Mouse (Mus musculus) regulatory T cell (primary cell): ENCODE data around the gene Pak4.

ENCODE experiments used
- in situ Hi-C: fragments of 300-600 bp; cut with MboI, MseI; formaldehyde crosslinking; loops from one replicate; pipeline ENCODE4 v1.15.1; 2025; ENCODE audit warnings: high pct_unique_total_duplicates

The Pak4 gene

GRCm38 (mm10) chr7:28591862-28592261, 6.1 kb downstream of the Pak4 start:
- in situ Hi-C loops: no loop called here

DNA sequence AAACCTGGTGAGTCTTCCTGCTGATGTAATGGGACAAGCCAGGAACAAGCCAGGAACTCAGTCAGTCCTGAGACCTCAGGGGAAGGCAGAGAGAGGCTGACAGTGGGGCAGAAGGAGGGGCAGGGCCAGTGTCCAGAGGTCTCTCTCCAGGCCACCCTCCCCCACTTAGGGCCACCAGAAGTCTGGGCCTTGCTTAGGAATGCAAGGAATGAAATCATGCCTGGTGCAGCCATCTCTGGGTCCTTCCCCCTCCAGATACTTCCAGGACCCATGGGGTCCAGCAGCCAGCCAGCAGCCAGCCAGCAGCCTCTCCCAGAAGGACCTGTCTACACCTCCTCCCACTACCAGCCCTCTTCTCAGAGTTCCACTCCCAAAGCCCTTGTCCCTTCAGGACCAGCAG, 10.3 kb downstream of the Pak4 start:
- in situ Hi-C loops: no loop called here

- in situ Hi-C loops: no loop called here
Measured at GRCm38 (mm10) chr7:28586663-28587411, 11.1 kb downstream of the Pak4 start.

GRCm38 (mm10) chr7:28585001-28585400, 13.0 kb downstream of the Pak4 start:
- in situ Hi-C loops: no loop called here

DNA sequence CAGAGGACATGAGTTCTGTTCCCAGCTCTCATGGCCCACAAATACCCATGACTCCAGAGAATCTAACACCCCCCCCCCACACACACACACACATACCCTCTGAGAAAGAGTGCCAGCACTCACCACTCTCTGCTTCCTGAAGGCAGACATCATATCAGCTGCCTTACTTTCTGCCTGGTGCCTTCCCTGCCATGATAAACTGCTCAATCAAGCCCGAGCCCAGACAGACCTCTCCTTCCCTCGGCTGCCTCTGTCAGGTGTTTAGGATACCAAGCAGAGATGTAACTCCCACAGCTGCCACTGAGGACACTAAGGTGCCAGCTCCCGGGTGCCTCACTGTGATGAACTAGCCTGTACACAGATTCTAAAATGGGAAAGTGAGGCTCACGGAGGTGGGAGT, 13.5 kb downstream of the Pak4 start:
- in situ Hi-C loops: no loop called here

GRCm38 (mm10) chr7:28583570-28584344, 14.2 kb downstream of the Pak4 start:
- in situ Hi-C loops: no loop called here

DNA sequence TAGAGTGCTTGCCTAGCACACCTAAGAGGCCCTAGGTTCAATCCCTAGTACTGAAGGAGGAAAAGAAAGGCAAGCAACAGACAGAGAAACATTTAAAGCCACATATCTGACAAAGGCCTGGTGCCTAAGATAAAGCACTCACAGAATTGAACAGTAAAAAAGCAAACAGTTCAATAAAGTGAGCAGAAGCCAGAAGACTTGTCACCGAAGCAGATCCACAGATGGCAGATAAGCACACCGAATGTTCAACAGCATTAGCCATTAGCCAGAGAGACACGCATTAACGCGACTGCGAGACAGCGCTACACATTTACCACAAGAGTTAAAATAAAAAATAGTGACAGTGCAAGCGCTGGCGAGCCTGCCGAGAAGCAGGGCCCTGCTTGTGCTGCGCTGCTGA, 15.1 kb downstream of the Pak4 start:
- in situ Hi-C loops: no loop called here

GRCm38 (mm10) chr7:28581721-28582120, 16.3 kb downstream of the Pak4 start:
- in situ Hi-C loops: no loop called here

- in situ Hi-C loops: no loop called here
Measured at GRCm38 (mm10) chr7:28579826-28580225, 18.2 kb downstream of the Pak4 start.

DNA sequence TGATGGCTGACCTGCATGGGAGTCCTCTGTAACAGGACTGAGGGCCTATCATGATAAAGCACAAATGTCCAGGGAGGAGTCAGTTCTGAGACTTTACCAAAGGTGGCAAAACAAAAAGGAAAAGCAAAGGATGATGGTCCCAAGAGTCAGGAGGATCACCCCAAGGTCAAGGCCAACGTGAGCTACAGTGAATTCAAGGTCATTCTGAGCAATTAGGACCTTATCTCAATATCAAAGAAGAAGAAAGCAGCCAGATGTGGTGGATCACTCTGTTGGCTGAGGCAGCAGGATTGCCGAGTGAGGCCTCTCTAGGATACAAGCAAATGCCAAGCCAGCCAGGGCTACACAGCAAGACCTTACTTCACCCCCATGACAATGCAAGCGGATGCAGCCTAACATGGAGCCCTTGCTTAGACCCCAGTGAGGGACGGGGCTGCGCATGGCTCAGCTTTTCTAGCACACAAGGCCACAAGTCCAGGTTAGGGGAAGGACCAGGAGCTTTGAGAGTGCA, 19.4 kb downstream of the Pak4 start:
- in situ Hi-C loops: no loop called here

DNA sequence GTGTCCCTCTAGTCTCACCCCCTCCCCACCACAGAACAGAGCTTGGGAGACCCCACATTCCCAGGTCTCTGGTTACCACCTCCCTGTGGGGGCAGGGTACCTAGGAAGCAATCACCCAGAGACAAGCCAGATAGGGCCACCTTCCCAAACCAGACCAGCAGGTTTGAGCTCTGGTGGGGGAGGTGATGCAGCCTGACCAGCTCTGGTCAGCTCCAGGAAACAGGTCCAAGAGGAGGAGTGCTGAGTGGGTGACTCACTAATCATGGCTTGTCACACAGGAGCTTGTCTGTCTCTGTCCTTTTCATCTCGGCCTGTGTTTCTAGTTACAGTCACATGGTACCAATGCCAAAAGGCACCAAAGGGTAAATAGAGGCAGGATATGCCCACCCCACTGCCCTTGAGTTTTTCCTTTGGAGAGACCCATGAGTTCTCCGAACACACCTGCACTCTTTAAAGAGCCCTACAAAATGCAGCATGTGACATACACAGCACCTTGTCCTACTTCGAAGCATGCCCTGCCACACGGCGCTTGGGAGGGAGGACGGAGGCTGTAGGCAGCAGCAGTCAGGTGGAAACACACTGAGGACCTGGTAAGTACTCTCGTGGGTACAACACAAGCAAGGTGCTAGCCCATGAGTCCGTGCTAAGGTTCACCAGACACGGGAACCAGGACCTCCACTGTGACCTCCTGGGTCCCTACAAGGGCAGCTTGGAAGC, 20.0 kb downstream of the Pak4 start:
- in situ Hi-C loops: no loop called here

DNA sequence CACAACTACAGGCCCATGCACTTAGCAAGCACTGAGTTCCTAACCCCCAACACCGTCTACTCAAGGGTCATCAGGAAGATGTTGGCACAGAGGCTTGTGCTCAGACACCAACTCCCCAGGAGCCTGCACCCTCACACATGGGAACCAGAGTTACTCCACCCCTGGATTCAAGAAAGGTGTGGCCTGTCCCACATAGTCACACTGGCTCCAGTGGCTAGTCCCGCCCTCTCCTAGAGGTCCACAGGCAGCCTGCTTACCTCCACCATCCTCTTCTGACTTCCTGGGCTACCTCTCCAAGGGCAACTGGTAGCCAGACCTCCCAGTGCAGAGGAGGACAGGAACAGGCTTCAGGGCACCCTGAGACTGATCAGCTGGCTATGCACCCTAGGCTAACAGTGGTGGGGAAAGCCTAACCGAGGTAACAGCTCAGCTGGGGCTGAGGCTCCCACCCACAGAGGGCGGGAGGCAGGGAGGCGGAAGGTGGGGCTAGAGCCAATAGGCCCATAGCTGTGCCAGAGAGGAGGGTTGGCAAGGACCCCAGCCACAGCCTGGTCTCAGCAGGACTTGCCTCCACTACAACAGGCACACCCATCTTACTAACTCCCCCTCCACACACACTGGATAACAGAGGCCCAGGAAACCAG, 21.6 kb downstream of the Pak4 start:
- in situ Hi-C loops: no loop called here

DNA sequence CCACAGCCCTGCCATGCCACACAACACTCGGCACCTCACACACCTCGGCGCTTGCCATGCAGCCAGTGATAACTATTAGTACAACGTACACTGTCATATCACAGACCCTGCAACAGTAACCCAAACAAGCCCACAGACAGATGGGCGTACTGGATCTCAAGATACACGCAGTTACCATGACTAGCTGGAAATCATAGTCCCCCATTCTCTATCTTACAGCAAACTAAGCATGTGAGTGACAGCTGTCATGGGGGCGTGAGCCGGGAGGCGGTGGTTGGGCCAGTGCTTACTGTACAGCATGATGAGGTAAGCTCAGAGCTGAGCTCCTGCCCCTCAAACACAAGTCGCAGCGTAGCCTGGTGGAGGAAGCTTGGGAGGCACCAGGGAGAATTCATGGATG, 22.4 kb downstream of the Pak4 start:
- in situ Hi-C loops: no loop called here

DNA sequence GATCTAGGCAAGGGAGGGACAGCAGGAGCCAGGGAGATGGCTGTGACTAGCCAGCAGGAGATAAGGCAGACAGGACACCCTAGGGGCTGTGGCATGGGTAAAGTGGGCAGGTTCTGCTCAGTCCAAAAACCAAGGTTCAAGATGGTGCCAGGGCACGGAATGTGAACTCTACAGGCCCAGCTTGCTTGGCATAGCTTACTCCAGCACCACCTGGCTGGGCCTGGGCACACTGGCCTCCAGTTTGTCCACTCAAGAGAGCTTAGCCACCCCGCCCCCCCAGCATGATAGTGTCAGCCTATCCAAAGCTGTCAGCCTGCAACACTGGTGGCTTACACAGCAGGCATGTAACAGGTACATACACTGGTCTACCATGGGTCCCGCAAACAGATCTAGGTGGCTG, 24.7 kb downstream of the Pak4 start:
- in situ Hi-C loops: loop anchor here (5.0 kb wide), 1 partner anchor 104 kb away; no protein-coding TSS in a partner anchor

- in situ Hi-C loops: loop anchor here (5.0 kb wide), 1 partner anchor 105 kb away; no protein-coding TSS in a partner anchor
Measured at GRCm38 (mm10) chr7:28572689-28573088, 25.3 kb downstream of the Pak4 start.

GRCm38 (mm10) chr7:28570982-28571682, 26.9 kb downstream of the Pak4 start:
- in situ Hi-C loops: loop anchor here (5.0 kb wide), 1 partner anchor 106 kb away; no protein-coding TSS in a partner anchor

GRCm38 (mm10) chr7:28570291-28570981, 27.5 kb downstream of the Pak4 start:
- in situ Hi-C loops: loop anchor here (5.0 kb wide), 1 partner anchor 107 kb away; no protein-coding TSS in a partner anchor

GRCm38 (mm10) chr7:28568253-28568652, 29.7 kb downstream of the Pak4 start:
- in situ Hi-C loops: loop anchor here (5.0 kb wide), 1 partner anchor 34 kb away; no protein-coding TSS in a partner anchor

GRCm38 (mm10) chr7:28567539-28567938, 30.4 kb downstream of the Pak4 start:
- in situ Hi-C loops: loop anchor here (5.0 kb wide), 1 partner anchor 35 kb away; no protein-coding TSS in a partner anchor

DNA sequence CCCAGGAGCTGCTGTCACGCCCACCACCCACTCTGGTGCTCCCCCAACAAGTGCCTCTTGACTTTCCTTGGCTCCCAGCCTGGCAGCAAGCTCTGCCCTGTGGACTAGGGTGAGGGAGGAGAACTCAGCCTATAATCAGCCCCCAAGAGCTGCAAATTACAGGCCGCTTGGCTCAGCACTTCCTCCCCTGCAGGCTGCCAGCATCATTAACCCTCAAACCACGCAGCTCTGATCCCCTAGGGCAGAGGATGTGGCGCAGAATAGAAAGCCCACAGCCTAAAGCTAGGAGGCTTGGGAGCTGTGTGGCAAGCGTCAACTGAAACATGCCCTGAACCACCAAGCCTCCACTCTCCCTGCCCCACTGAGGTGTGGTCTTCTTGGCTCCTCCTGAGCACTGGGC, 32.6 kb downstream of the Pak4 start:
- in situ Hi-C loops: loop anchor here (5.0 kb wide), 1 partner anchor 37 kb away; no protein-coding TSS in a partner anchor
